Mouse (Mus musculus) hindbrain, embryonic 16.5 days (tissue): ENCODE measurements around the gene Lmod2. TPM values are rescaled to one million over a fixed set of nuclear protein-coding genes. Genes with fewer than 3 reads are reported as not detected.

Experiments
- ATAC-seq: fragments of 200-750 bp; cut with Nextera tagmentation; 2 replicates; pipeline ENCODE4 v1.8.0; 2017; ENCODE audit warnings: moderate TSS enrichment, moderate library complexity
- H3K27ac ChIP-seq: fragments of 300-500 bp; sonication (generic); 2 replicates; pipeline ENCODE4 v1.5.1; 2014; ENCODE audit warnings: low read depth, mild to moderate bottlenecking, control low read depth, low read length, moderate library complexity
- H3K27me3 ChIP-seq: fragments of 300-500 bp; sonication (generic); replicated peaks from 2 replicates; pipeline ENCODE4 v1.6.1; 2014; ENCODE audit warnings: low read length; ENCODE audit not compliant: control insufficient read depth, insufficient read depth
- H3K36me3 ChIP-seq: fragments of 300-500 bp; sonication (generic); 2 replicates; pipeline ENCODE4 v1.6.1; 2014; ENCODE audit warnings: mild to moderate bottlenecking, low read length, moderate library complexity, mixed read lengths; ENCODE audit not compliant: control insufficient read depth, insufficient read depth
- H3K4me1 ChIP-seq: fragments of 300-500 bp; sonication (generic); 2 replicates; pipeline ENCODE4 v1.6.1; 2014; ENCODE audit warnings: low read depth, low read length; ENCODE audit not compliant: control insufficient read depth, insufficient read depth
- H3K4me2 ChIP-seq: fragments of 300-500 bp; sonication (generic); 2 replicates; pipeline ENCODE4 v1.6.1; 2014; ENCODE audit warnings: mild to moderate bottlenecking, low read length, control low read depth, moderate library complexity
- H3K4me3 ChIP-seq: fragments of 300-500 bp; sonication (generic); 2 replicates; pipeline ENCODE4 v1.5.1; 2014; ENCODE audit warnings: mild to moderate bottlenecking, low read length, control low read depth, moderate library complexity
- H3K9ac ChIP-seq: fragments of 300-500 bp; sonication (generic); 2 replicates; pipeline ENCODE4 v1.6.1; 2014; ENCODE audit warnings: low read depth, mild to moderate bottlenecking, control low read depth, low read length, moderate library complexity
- H3K9me3 ChIP-seq: fragments of 300-500 bp; sonication (generic); 2 replicates; pipeline ENCODE4 v1.6.1; 2014; ENCODE audit warnings: mild to moderate bottlenecking, low read length, moderate library complexity; ENCODE audit not compliant: control insufficient read depth
- WGBS: fragments of 180-500 bp; shearing (Covaris S2); extraction: QIAGEN DNeasy Blood & Tissue Kit; methylation state at CpG from one replicate; pipeline ENCODE4 v1.1.7; 2014; 5-methylcytosine and 5-hydroxymethylcytosine counted together
- polyA plus RNA-seq: library from polyadenylated mRNA; unstranded; fragments of >200 nt; fragmentation: Nextera tagmentation; extraction: Ambion mirVana; gene quantifications from 2 replicates; pipeline ENCODE4 v1.2.1, GENCODE M21; 2015

Gene Lmod2
- polyA plus RNA-seq, 1 experiment from 2014 or later, result not detected

DNA sequence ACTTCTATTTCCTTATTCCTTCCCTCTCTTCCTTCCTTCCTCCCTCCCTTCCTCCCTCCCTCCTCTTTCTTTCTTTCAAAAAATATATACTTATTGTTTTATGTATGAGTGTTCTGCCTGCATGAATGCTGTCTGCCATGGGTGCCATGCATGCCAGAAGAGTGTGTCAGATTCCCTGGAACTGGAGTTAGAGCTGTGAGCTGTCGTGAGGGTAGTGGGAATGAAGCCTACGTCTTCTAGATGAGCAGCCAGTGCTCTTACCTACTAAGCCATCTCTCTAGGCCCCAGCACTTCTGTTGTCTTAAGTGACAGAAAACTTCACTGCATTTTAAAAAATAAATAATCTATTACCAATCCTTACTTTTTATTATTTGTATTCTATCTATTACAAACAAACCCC, 23.4 kb downstream of the Lmod2 start:
- 89% methylated on average over 2 of the region's 2 CpGs for WGBS
- ATAC-seq, result no peak
- H3K9ac ChIP-seq, result no peak overlapping the region
- peaks cover 14% of the 10 kb centered on the region for H3K36me3 ChIP-seq
- no peaks in the 10 kb centered on the region for H3K27me3 ChIP-seq
- H3K9me3 ChIP-seq, result no peaks in the 10 kb centered on the region
- H3K27ac ChIP-seq, result no peak overlapping the region
- H3K4me3 ChIP-seq, result no peak overlapping the region
- H3K4me1 ChIP-seq, result no peaks in the 10 kb centered on the region
- H3K4me2 ChIP-seq, result no peak overlapping the region

GRCm38 (mm10) chr6:24622098-24622497, 24.5 kb downstream of the Lmod2 start:
- Histone ChIP-seq H3K9me3 (no peaks in the 10 kb centered on the region), H3K27me3 (no peaks in the 10 kb centered on the region), H3K27ac (no peak overlapping the region), H3K4me3 (no peak overlapping the region), H3K4me2 (no peak overlapping the region), H3K36me3 (peaks cover 14% of the 10 kb centered on the region), H3K4me1 (no peaks in the 10 kb centered on the region), H3K9ac (no peak overlapping the region)
- ATAC-seq, result no peak
- WGBS, result 90% methylated on average over 2 of the region's 2 CpGs

- H3K4me1 ChIP-seq, result no peaks in the 10 kb centered on the region
- H3K9ac ChIP-seq, result no peak overlapping the region
- ATAC-seq, result peak; percentile 72
- no peaks in the 10 kb centered on the region for H3K27me3 ChIP-seq
- H3K4me3 ChIP-seq, result no peak overlapping the region
- H3K27ac ChIP-seq, result no peak overlapping the region
- H3K36me3 ChIP-seq, result peaks cover 7% of the 10 kb centered on the region
- H3K9me3 ChIP-seq, result no peaks in the 10 kb centered on the region
- WGBS, result 67% methylated on average over 5 of the region's 5 CpGs
- H3K4me2 ChIP-seq, result no peak overlapping the region
These were observed 30.0 kb downstream of the Lmod2 start for GRCm38 (mm10) chr6:24627586-24628030.

DNA sequence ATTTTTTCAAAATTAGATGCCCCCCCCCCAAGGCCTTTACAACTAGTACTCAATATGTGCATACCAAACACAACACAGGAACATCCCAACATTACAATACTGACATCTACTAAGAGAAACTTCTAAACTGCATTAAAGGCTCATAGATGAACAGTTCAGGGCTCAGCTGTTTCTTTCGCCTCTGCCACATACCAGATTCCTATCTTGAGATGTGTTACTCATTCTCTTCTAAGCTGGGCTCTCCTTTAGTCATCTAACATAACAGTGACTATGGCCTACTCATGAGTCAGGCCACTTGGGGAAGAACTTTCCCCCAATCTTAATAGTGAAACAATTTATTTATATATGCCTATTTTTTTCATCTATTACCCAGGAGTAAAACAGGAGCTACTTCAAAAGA, 30.9 kb downstream of the Lmod2 start:
- Histone ChIP-seq H3K36me3 (peaks cover 10% of the 10 kb centered on the region), H3K9ac (no peak overlapping the region), H3K4me2 (no peak overlapping the region), H3K27me3 (no peaks in the 10 kb centered on the region), H3K27ac (no peak overlapping the region), H3K4me3 (no peak overlapping the region), H3K4me1 (no peaks in the 10 kb centered on the region), H3K9me3 (no peaks in the 10 kb centered on the region)
- 86% methylated on average over 1 of the region's 1 CpGs for WGBS
- ATAC-seq, result no peak

- H3K4me2 ChIP-seq, result no peak overlapping the region
- H3K4me3 ChIP-seq, result no peak overlapping the region
- no peaks in the 10 kb centered on the region for H3K9me3 ChIP-seq
- no peaks in the 10 kb centered on the region for H3K27me3 ChIP-seq
- H3K36me3 ChIP-seq, result peaks cover 5% of the 10 kb centered on the region; the same call in 1 of the 2 replicates
- H3K9ac ChIP-seq, result no peak overlapping the region
- peak; percentile 26; the same call in 1 of the 2 replicates for ATAC-seq
- 84% methylated on average over 4 of the region's 4 CpGs for WGBS
- H3K27ac ChIP-seq, result no peak overlapping the region
- no peaks in the 10 kb centered on the region for H3K4me1 ChIP-seq
These were observed 34.5 kb downstream of the Lmod2 start for GRCm38 (mm10) chr6:24632061-24632460.

DNA sequence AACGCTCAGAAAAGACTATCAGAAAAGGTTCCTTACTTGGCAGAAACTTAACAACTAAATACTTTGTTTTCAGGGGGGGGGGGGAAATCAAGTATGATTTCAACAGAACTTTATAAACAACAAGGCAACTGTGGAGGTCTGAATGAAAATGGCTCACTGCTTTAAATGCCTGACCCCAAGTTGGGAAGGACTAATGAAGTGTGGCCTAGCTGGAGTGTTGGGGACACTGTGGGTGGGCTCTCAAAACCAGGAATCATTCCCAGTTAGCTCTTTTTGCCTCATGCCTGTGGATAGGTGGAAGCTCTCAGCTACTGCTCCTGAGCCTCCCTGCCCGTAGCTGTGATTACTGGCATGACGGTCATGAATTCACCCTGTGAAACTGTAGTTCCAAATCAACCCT, 36.5 kb downstream of the Lmod2 start:
- Histone ChIP-seq H3K36me3 (peaks cover 5% of the 10 kb centered on the region; the same call in 1 of the 2 replicates), H3K27me3 (no peaks in the 10 kb centered on the region), H3K27ac (no peak overlapping the region), H3K9me3 (no peaks in the 10 kb centered on the region), H3K4me3 (no peak overlapping the region), H3K4me2 (no peak overlapping the region), H3K4me1 (no peaks in the 10 kb centered on the region), H3K9ac (no peak overlapping the region)
- no peak for ATAC-seq
- WGBS, result 81% methylated on average over 3 of the region's 3 CpGs

GRCm38 (mm10) chr6:24635814-24636213, 38.3 kb downstream of the Lmod2 start:
- Histone ChIP-seq H3K9ac (no peak overlapping the region), H3K4me3 (no peak overlapping the region), H3K27ac (no peak overlapping the region), H3K36me3 (peaks cover 5% of the 10 kb centered on the region; the same call in 1 of the 2 replicates), H3K4me2 (no peak overlapping the region), H3K27me3 (no peaks in the 10 kb centered on the region), H3K4me1 (no peaks in the 10 kb centered on the region), H3K9me3 (no peaks in the 10 kb centered on the region)
- 90% methylated on average over 2 of the region's 2 CpGs for WGBS
- no peak for ATAC-seq

- 93% methylated on average over 4 of the region's 4 CpGs for WGBS
- H3K9ac ChIP-seq, result no peak overlapping the region
- H3K27me3 ChIP-seq, result no peaks in the 10 kb centered on the region
- H3K36me3 ChIP-seq, result no peaks in the 10 kb centered on the region
- no peak for ATAC-seq
- no peak overlapping the region for H3K4me3 ChIP-seq
- H3K9me3 ChIP-seq, result no peaks in the 10 kb centered on the region
- no peak overlapping the region for H3K4me2 ChIP-seq
- H3K27ac ChIP-seq, result no peak overlapping the region
- no peaks in the 10 kb centered on the region for H3K4me1 ChIP-seq
These were observed 43.7 kb downstream of the Lmod2 start for GRCm38 (mm10) chr6:24641286-24641685.

- 91% methylated on average over 2 of the region's 2 CpGs for WGBS
These were observed 44.6 kb downstream of the Lmod2 start for GRCm38 (mm10) chr6:24642161-24642560.

DNA sequence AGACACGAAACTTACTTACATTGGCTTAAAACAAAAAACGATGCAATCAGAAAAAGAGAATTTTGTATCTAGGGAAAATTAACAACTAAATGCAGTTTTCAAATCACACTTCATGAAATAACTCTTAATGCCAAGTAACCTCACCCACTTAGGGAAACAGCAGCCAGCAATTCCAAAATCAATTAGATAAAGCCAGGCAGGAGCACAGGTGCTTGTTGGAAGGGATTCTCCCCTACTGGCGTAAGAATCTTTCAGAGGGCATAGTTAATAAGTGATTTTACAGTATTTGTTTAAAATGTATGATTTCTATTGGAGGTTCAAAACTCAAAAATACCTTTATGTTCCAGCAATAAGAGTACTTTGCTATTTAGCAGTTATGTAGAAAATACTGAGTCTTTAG, 45.4 kb downstream of the Lmod2 start:
- H3K36me3 ChIP-seq, result no peaks in the 10 kb centered on the region
- H3K4me3 ChIP-seq, result no peak overlapping the region
- no peaks in the 10 kb centered on the region for H3K27me3 ChIP-seq
- no peak overlapping the region for H3K9ac ChIP-seq
- no peak for ATAC-seq
- no peaks in the 10 kb centered on the region for H3K4me1 ChIP-seq
- H3K27ac ChIP-seq, result no peak overlapping the region
- WGBS, result 95% methylated on average over 3 of the region's 3 CpGs
- H3K9me3 ChIP-seq, result no peaks in the 10 kb centered on the region
- no peak overlapping the region for H3K4me2 ChIP-seq

More at GRCm38 (mm10) chr6:24642161-24642560, 44.6 kb downstream of the Lmod2 start:
- H3K4me2 ChIP-seq, result no peak overlapping the region
- no peak for ATAC-seq
- no peaks in the 10 kb centered on the region for H3K9me3 ChIP-seq
- no peaks in the 10 kb centered on the region for H3K36me3 ChIP-seq
- no peak overlapping the region for H3K27ac ChIP-seq
- H3K27me3 ChIP-seq, result no peaks in the 10 kb centered on the region
- H3K9ac ChIP-seq, result no peak overlapping the region
- H3K4me1 ChIP-seq, result no peaks in the 10 kb centered on the region
- no peak overlapping the region for H3K4me3 ChIP-seq
